Mouse (Mus musculus) lung, postnatal 0 days (tissue): ENCODE results near the gene Esrra.

Experiments used
- CTCF ChIP-seq: IDR thresholded peaks from 2 replicates; pipeline ENCODE4 v1.5.1; 2016; ENCODE audit warnings: antibody characterized with exemption, mild to moderate bottlenecking
- EP300 ChIP-seq: IDR thresholded peaks from 2 replicates; pipeline ENCODE4 v1.6.1; 2016; ENCODE audit warnings: antibody characterized with exemption, mild to moderate bottlenecking, control low read depth

DNA sequence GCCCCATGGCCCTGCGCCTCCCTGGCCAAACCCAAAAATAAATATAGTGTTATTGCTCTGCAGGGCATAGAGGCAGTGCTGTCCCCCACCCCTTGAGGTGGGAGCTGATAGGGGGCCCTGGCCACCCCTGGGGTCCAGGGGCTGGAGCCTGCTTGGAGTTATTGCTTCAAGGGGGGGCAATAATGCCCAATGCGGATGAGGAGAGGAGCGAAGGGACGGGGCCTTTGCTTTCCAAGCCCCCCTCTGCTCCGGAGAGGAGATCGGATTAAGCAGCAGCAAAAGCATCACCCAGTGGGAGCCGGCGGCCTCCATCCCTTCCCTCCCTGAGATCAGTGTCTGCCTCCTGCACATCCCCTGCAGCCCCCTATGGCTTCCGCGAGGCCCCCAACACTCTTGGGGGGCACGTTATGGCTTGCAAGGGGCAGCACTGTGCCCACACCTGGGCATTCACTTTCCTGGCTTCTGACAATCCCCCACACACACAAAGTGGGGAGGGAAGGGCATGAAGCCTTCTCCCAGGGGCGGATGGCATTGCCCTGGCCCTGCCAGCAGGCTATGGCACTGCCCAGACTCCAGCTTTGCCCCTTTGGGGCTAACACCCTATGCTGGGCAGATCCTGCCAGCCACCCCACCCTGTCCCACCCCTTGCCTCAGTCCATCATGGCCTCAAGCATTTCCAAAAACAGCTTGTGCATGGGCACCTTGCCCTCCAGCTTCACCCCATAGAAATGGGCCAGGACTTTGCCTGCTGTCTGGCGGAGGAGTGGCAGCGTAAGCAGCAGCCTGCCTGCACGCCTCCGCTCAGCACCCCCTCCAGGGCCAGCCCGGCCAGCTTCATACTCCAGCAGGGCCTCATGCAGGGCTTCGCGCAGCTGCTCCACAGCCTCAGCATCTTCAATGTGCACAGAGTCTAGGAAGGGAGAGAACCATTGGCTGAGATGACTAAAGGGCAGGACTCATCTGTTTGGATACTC lies 10.2 kb downstream of the Esrra start:
- TF ChIP-seq EP300 (no peak), CTCF (no peak)
